Mouse (Mus musculus): Measurements from ENCODE around the gene Zfp367.

GRCm38 (mm10) chr13:64185176-64185575, 32.2 kb upstream of the Zfp367 start:
- no peak for TF ChIP-seq CTCF (IDR thresholded peaks at IDR 0.05; ENCODE audit: low read depth, low read length)
- TF ChIP-seq POLR2AphosphoS5 (IDR thresholded peaks at IDR 0.05; ENCODE audit: insufficient replicate concordance, low read depth, low read length): no peak
- TF ChIP-seq TAL1 (conservative IDR thresholded peaks at IDR 0.05; ENCODE audit: low read depth, low read length): no peak
- TF ChIP-seq GATA2 (IDR thresholded peaks at IDR 0.05; ENCODE audit: borderline replicate concordance, low read depth, low read length): no peak

Measured in G1E (cell line).